Mouse (Mus musculus) right cerebral cortex, postnatal 14 days (tissue): ENCODE measurements around the gene Dimt1.
"Not testable (repeated sequence)": the region's sequence is repeated elsewhere in the genome, so short reads cannot be mapped to it uniquely, and the experiment has no call there.

Experiments used
- DNase-seq: peaks from one replicate; pipeline ENCODE4 v3.0.0; 2022

Dimt1 gene

GRCm38 (mm10) chr13:106946594-106947540, at the start of gene Dimt1:
TSS of gene Dimt1 (plus strand) at chr13:106947127.
- DNase-seq = peak; percentile 94

GRCm38 (mm10) chr13:106904637-106905036, 42.3 kb upstream of the Dimt1 start:
- no peak for DNase-seq

GRCm38 (mm10) chr13:106905154-106905553, 41.8 kb upstream of the Dimt1 start:
- not testable (repeated sequence) for DNase-seq

DNA sequence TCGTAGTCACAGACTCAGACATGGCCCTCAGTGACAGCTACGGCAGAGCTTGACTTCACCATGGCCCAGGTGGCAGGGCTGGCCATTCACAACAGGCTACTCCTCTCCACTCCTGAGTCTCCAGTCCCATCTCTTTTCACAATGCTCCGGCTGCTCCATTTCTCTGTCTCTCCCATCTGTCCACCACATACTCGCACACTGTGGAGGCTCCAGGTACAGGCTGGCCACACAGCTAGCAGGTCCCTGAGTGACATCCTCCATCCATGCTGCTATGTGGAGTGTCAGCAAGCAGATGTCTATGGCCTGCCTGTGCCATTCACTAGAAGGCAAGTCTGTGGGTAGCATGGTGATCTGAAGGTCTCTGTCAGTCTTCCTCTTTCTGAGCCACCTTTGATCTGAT, 39.7 kb upstream of the Dimt1 start:
- DNase-seq = no peak

DNA sequence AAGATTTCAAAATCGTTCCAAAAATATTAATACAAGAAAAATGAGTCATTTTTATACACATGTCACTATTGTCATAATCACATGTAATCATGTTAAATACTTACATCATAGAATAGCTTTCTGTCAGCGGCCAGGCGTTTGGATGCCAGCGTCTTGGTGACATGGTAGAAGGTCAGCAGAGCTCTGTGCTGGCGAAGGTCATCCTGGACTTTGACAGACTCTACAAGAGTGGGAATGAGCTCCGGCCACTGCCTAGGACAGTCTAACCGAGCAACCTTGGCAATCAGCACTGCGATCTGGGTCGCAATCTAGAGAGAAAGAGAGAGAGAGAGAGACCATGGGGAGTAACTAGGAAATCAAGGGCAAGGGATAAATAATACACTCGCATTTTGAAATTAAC, 36.8 kb upstream of the Dimt1 start:
- DNase-seq = no peak

- DNase-seq = no peak
Measured at GRCm38 (mm10) chr13:106913125-106913736, 33.7 kb upstream of the Dimt1 start.

- no peak for DNase-seq
Measured at GRCm38 (mm10) chr13:106918322-106919050, 28.4 kb upstream of the Dimt1 start.

- not testable (repeated sequence) for DNase-seq
Measured at GRCm38 (mm10) chr13:106925921-106926320, 21.0 kb upstream of the Dimt1 start.

GRCm38 (mm10) chr13:106928296-106928695, 18.6 kb upstream of the Dimt1 start:
- DNase-seq = no peak

- DNase-seq = peak; percentile 10
Measured at GRCm38 (mm10) chr13:106929201-106929600, 17.7 kb upstream of the Dimt1 start.

DNA sequence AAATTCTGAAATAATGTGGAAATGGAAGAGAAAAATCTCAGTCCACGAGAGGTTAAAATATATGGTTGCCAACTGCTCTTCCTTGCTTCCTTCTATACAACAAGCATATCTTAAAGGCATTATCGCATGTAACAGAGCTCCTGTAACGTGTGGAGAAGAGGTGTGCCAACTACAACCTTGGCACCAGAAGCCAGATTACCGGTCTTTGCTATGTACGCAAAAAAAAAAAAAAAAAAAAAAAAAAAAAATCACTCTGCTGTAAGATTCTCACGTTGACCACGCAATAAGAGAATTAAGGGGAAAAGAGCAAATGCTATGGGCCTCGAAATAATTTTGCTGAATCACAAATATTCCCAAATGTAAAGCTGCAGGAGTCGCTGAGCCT, 11.1 kb upstream of the Dimt1 start:
- no peak for DNase-seq

DNA sequence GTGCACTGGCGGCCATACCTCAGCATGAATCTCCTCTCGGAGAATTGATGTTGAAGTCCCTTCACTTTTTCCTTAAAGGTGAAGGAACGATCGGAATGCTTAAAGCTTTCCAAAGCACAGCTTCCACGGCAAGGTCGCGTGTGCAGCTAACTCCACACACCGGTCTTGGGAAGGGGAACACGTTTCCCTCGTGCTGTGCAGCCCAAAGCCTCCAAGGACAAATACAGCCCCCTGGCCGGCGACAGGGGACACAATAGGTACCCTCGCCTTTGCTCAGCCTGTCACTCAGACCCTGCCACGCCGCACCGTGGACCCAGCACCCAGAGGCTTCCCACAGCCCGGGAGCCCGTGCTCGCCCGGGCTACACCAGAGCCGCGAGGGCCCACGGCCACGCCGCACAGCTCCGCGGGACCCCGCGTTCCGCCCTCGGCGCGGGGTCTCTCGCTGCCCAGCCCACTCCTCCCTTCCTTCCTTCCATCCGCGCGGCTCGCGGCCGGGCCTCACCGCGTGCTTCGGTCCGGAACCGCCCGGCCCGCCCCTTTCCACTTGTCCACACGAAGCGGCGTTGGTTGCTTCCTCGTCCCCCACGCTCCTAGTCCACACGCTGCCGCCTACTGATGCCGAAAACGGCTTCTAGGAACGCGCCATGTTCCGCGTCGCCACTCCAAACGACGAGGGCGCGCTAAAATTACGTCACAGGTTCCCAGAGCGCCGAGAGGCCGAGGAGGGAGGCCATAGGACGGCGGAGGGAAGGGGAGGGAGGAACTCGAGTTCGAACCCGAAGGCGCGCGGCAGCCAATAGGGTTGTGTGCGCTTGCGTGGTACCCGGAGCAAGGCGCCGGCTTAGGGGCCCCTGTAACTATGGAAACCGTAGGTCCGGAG, 10.4 kb upstream of the Dimt1 start, which contains the start of gene Ipo11:
TSS of gene Ipo11 (minus strand) at position 703 of the 882 bp plus-strand sequence.
- DNase-seq = peak; percentile 95

GRCm38 (mm10) chr13:106937138-106937472, 9.8 kb upstream of the Dimt1 start:
- DNase-seq = no peak

GRCm38 (mm10) chr13:106941211-106941976, 5.5 kb upstream of the Dimt1 start:
- DNase-seq = no peak

GRCm38 (mm10) chr13:106942721-106943120, 4.2 kb upstream of the Dimt1 start:
- DNase-seq = no peak

- no peak for DNase-seq
Measured at GRCm38 (mm10) chr13:106945518-106945917, 1.4 kb upstream of the Dimt1 start.

GRCm38 (mm10) chr13:106947583-106947982, 656 bp downstream of the Dimt1 start:
- DNase-seq = no peak

GRCm38 (mm10) chr13:106954880-106955279, 8.0 kb downstream of the Dimt1 start:
- DNase-seq = no peak

DNA sequence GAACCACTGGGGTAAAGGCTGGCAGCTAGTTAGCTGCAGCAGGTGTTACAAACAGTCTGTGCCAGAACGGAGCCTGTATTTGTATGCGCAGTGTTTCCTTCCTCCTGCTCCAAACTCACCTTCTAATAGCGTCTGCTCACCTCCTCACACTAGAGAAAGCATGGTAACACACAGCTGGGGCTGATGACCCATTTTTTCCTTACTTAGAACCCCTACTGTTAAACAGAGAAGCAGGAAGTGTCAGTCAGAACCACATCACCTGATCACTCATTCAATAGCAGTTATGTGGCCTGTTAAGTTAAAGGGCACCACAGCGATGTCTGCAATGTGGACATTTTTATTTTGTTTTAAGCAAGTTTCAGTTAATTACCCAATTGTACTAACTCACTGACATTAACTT, 10.6 kb downstream of the Dimt1 start:
- no peak for DNase-seq

GRCm38 (mm10) chr13:106958286-106958685, 11.4 kb downstream of the Dimt1 start:
- no peak for DNase-seq

DNA sequence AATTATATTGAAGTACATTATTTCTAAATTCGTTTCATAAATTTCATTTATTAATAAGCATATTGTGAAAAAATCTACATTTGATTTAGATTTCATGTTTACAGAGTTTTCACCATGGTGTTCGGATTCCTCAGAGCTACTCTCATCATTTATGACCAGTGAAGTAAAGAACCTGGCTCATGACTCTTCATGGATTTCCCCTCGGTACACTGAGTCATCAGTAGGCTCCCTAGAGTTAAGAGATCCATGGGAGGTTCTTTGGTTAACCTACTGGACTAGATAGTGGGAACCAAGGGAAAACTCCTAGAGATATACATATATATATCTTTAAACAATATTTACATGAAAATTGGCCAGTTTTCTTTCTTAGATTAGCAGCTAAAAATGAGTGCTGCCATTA, 13.6 kb downstream of the Dimt1 start:
- DNase-seq = no peak

- no peak for DNase-seq
Measured at GRCm38 (mm10) chr13:106961496-106961895, 14.6 kb downstream of the Dimt1 start.
